Mouse (Mus musculus) right cerebral cortex, adult 18-20 months (tissue): Measurements from ENCODE around the gene Klc4.
A peak's percentile ranks its signal among the peaks of the same experiment; 100 is the strongest.

Source experiments
- DNase-seq: peaks from one replicate; pipeline ENCODE4 v3.0.0; 2022; ENCODE audit warnings: mixed read lengths

The Klc4 gene

DNA sequence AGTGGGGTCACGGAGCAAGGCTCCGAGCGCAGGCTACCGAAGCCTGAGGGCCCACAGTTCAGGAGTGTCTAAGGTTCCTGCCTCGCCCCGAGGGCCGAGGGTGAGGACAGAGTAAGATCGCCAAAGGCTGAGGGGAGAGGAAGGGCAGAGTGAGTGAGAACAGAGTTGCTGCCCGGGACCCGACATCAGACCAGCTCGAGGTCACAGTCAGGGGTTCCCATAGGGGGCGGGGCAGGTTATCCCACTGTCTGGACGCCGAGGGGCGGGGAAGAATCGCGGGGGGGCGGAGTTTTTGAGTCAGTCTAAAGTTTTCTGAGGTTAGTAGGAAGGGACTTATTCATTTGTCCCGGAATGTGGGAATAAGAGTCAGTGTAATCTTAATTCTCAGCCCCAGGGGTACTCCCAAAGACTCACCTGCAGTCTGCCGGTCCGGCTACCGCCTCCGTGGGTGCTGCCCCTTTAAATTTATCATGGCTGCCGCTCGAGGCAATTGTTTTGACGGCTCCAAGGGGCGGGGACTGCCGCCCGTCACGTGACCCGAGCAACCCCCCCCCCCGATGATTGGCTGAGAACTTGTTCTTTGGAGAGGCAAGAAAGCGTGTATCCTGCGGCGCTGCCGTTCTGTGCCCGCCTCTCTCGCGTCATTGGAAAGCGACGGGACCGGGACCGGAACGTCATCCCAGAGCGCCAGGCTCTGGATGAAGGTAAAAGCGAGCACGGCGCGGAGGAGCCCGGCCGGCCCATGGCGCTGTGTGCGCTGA is at the start of gene Klc4, which contains the start of gene Mrpl2:
Gene Klc4, minus strand, starts transcription at position 462 of the 761 bp plus-strand sequence.
Gene Mrpl2, plus strand, starts transcription at position 669 of the 761 bp plus-strand sequence.
- DNase-seq, result peak; percentile 98

GRCm38 (mm10) chr17:46694517-46695063 is 48.8 kb upstream of the Klc4 start:
- DNase-seq, result no peak

- DNase-seq, result no peak
Observed at GRCm38 (mm10) chr17:46691390-46691789, 45.6 kb upstream of the Klc4 start.

DNA sequence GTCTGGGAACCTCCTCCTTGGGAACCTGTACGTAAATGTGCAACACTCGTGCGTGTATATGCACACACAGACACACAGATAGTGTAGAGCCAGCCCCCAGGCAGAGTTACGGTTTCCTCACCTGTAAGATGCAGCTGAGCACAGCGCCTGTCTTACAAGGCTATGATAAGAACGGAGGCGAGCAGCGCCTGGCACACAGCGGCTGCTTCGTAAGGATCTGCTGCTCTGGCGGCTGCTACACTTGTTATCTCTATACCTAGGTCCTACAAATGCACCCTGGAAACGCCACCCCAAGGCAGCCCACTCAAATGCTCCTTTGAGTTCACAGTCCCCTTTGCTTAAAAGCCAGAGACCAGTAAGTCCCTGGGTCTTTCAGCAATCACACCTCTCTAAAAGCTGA is 44.8 kb upstream of the Klc4 start:
- DNase-seq, result no peak

DNA sequence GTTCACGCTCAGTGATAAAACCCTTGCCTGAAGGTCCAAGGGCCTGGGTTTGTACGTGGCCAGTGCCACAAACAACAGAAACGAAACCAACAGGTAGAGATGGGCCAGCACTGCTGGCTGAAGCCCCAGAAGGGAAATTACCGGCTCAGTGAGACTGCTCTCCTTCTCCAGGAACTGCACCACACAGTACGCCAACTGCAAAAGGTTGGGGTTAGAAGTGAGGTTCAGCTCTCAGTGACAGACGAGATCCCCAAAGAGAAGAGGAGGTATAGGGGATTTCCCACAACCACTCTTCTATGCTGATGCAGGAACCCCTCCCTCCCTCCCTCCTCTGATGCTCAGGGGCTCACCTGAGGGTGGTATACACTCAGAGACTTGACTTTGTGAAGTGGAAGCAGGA is 40.1 kb upstream of the Klc4 start:
- DNase-seq, result no peak

- DNase-seq, result no peak
Observed at GRCm38 (mm10) chr17:46682654-46683389, 37.0 kb upstream of the Klc4 start.

GRCm38 (mm10) chr17:46681466-46682118 is 35.8 kb upstream of the Klc4 start:
- no peak for DNase-seq

- DNase-seq, result peak; percentile 98
Observed at GRCm38 (mm10) chr17:46680760-46681373, 35.0 kb upstream of the Klc4 start, which contains the start of gene Klhdc3. Gene Klhdc3 (minus strand): TSS chr17:46680914.

- peak; percentile 29 for DNase-seq
Observed at GRCm38 (mm10) chr17:46679843-46680759, 34.3 kb upstream of the Klc4 start.

DNA sequence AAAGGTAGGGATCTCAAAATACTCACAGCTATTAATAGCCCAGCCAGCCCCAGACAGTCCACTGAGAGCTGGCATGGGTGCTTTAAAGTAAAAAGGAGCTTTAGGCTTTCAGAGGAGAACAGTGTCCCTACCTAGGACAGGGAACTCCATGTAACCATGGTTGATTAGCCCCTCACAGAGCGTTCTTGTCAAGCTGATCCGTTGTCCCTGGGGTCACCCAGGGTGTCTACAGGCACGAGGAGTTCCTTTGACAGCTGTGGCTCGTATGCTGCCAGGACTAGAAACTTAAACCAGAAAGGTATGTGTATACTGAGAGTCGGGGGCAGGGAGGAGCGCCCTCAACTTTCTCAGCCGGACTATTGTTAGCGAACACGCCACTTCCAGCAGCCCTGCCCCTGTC is 33.1 kb upstream of the Klc4 start:
- no peak for DNase-seq

DNA sequence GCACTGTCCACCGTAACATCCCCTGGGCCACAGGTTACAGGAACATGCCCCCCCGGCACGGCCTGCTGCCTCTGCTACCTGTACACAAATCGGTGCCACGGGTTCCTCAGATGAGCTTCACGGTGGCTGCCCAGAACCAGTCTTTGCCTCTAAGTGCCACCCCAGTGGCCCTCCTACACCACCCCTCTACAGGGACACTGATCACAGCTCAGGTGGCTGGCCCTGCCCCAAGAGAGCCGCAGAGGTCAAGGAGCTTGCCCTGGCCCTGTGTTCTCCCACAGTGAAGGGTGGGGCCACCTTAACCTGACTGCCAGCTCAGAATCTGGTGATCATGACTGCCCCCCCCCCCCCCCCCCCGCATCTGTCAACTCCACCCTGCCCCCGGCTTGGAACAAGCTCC is 32.6 kb upstream of the Klc4 start, which contains the start of gene Mea1:
Gene Mea1, plus strand, starts transcription at position 378 of the 400 bp plus-strand sequence.
- DNase-seq, result no peak

DNA sequence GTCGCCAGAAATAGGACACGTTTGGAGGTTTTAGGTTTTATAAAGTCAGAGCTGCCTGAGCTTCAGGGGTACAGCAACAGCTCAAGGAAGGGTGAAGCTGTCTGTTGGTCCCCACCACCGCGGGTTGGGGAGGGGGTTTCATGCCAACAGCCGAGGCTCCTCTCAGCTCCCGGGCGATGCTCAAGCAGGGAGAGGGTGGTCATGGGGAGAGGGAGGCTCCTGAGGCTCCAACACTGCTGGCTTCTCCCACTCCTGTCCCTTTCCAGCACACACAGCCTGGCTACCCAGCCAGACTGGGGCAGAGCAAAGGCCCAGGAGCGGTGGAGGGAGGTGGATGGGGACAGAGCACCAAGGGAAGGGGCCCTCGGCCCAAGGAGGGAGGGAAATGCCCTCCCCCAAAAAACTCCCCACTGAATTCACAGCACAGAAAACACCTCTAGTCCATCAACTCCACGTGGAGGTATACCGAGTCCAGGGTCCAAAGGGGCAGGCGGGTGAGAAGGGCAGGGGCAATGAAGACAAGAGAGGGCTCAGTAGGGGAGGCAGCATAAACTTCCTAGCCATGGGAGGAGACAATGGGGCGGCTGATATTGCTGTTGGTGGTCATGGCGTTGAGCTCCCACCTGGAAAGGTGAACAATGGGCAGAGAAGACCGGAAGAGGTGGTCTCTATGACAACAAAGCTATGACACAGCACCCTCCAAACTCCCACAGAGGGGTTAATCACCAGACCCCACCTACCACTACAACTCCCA is 28.9 kb upstream of the Klc4 start:
- DNase-seq, result no peak

GRCm38 (mm10) chr17:46673850-46674529 is 28.2 kb upstream of the Klc4 start, which contains the start of gene Rrp36:
Gene Rrp36 (minus strand): TSS chr17:46674352.
- peak; percentile 92 for DNase-seq

GRCm38 (mm10) chr17:46669911-46670310 is 24.1 kb upstream of the Klc4 start:
- DNase-seq, result no peak

DNA sequence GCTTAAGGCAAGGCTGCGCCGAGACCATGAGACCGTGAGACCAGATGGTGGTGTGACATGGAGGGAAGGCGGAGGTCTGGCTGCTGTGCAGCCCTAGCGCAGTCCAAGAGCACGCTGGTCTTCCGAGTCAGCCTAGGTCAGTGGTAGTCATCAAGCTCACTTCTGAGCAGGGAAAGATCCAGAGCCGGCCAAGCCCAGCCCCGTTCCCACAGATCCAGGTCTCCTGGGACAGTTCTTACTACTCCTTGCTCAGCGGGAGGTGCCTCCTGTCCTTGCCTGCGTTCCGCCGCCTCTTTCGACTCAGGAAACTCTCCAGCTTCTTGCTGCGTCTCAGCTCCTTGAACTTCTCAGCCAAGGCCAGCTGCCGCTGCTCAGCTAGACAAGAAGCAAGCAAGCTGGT is 21.9 kb upstream of the Klc4 start:
- DNase-seq, result no peak

DNA sequence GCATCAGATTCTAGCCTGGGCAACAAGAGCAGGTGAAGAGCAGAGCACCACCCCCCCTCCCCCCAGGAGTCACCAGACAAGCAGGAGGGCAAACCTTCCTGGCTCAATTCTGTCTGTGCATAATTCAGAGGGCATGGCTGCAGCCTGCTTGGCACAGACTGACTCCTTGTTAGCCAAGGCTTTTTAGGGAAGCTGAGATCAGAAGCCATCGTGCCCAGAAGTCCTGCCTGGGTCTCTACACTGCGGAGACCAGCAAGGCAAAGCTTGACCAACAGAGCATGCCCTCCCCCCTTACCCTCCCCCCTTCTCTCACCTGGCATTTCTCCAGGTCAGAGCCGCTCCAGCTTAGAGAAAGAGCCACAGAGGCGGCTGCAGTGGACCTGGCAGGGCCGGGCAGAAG is 16.9 kb upstream of the Klc4 start:
- no peak for DNase-seq

GRCm38 (mm10) chr17:46661981-46662380 is 16.2 kb upstream of the Klc4 start:
- DNase-seq, result no peak

DNA sequence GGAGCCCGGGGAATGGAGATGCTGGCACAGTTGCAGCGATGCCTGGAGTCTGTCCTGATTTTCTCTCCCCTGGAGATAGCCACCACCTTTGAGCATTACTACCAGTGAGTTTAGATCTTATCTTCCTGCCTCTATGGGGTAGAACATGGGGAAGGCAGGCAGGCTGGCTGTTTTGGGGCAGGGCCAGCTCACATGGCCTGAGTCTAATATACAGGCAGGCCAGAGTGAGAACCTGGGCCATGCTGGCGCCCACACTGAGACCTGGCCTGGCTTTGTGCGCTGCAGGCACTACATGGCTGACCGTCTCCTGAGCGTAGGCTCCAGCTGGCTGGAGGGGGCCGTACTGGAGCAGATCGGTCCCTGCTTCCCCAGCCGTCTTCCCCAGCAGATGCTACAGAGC is 15.5 kb upstream of the Klc4 start:
- no peak for DNase-seq

- no peak for DNase-seq
Observed at GRCm38 (mm10) chr17:46656054-46656453, 10.2 kb upstream of the Klc4 start.
